Mouse (Mus musculus): ENCODE results near the gene Slc4a4. TPM values are rescaled to one million over a fixed set of nuclear protein-coding genes. Genes with fewer than 3 reads are reported as not detected.
A peak's percentile ranks its signal among the peaks of the same experiment; 100 is the strongest.

Gene Slc4a4
- polyA plus RNA-seq, 1 experiment from 2014 or later = 2.5 TPM

DNA sequence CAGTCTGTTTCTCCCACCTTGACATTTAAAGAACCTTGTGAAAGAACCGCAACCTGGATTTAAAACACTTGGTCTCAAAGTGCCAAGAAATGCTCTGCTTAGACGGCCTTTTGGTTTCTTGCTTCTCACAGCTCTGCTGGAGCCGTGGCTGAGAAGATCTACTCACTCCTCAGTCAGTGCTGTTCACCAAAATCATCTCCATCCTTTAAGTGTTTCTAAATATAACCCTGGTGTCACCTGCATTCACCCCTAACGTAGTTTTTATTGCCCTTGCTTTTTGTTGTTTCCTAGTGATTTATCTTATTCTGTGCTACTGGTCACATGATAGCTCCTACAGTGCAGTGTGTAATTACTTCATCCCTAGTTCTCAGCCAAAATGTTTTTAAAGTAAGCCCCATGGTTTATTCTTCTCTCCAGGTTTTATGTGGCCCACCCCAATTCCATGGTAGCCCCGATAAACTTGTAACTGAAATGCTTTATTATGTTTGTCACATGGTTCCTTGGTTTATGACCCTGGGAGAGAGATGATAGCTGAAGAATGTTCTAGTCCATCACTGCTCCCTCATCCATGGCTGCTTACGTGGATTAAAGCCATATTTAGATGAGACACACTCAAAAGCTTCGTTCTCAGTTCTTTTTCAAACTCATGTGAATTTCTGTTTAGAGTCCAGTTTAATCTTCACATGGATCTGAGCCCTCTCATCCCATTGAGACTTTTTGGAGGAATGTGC lies 323.5 kb downstream of the Slc4a4 start:
- Histone ChIP-seq H3K27me3 (ENCODE audit: insufficient read depth, poor library complexity, severe bottlenecking) (no peaks in the 10 kb centered on the region), H3K27ac (no peak overlapping the region), H3K4me1 (replicated peaks) (no peaks in the 10 kb centered on the region), H3K9me3 (no peaks in the 10 kb centered on the region), H3K36me3 (no peaks in the 10 kb centered on the region), H3K4me3 (no peak overlapping the region)
- DNase-seq (ENCODE audit: low spot score) = no peak
- 83% methylated on average over 7 of the region's 7 CpGs for WGBS

DNA sequence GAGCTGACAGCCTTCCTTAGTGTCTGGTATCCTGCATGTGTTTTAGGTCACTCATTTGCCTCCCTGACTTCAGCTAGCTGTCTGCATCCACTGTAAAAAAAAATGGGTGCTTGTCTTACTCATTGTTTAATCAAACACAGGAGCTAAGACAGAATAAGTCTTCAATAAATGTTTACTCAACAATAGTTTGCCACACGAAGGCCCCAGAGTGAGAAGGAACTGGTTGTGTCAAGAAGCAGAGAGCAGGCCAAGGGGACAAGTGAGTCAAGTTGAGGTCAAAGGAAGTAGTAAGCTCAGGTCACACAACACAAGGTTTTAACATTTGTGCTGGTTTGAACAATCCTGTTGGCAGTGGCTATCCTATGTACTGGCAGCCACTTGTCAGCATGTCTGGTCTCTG lies 324.4 kb downstream of the Slc4a4 start:
- Histone ChIP-seq H3K4me3 (no peak overlapping the region), H3K27ac (no peak overlapping the region), H3K4me1 (replicated peaks) (no peaks in the 10 kb centered on the region), H3K36me3 (no peaks in the 10 kb centered on the region), H3K9me3 (no peaks in the 10 kb centered on the region), H3K27me3 (ENCODE audit: insufficient read depth, poor library complexity, severe bottlenecking) (no peaks in the 10 kb centered on the region)
- DNase-seq (ENCODE audit: low spot score) = no peak
- WGBS = 82% methylated on average over 1 of the region's 1 CpGs

GRCm38 (mm10) chr5:89218222-89218621 lies 331.6 kb downstream of the Slc4a4 start:
- DNase-seq (ENCODE audit: low spot score) = no peak
- WGBS = 82% methylated on average over 8 of the region's 8 CpGs

DNA sequence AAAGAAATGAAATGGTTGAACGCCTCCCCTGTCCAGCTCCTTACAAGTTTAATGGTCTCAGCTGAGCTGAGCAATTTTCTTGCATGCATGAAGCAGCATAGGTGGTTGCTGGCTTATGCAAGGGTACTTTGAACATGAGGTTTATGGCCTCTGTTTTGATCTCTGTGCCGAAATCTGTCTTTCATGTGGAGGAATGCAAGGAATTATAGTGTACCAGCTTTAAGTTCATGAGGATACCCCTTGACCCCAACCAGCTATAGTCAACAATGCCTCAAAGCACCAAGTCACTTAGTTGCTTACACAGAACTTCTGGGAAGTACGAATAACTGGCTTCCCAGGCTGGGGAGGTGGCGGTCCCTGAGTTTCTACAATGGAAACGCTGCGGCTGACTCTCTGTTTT lies 332.1 kb downstream of the Slc4a4 start:
- no peaks in the 10 kb centered on the region for H3K9me3 ChIP-seq
- H3K36me3 ChIP-seq = no peaks in the 10 kb centered on the region
- no peak for DNase-seq (ENCODE audit: low spot score)
- H3K4me1 ChIP-seq (replicated peaks) = no peaks in the 10 kb centered on the region
- WGBS = 75% methylated on average over 6 of the region's 6 CpGs
- H3K27me3 ChIP-seq (ENCODE audit: insufficient read depth, poor library complexity, severe bottlenecking) = no peaks in the 10 kb centered on the region
- H3K27ac ChIP-seq = no peak overlapping the region
- no peak overlapping the region for H3K4me3 ChIP-seq

More at GRCm38 (mm10) chr5:89218222-89218621, 331.6 kb downstream of the Slc4a4 start:
- Histone ChIP-seq H3K27me3 (ENCODE audit: insufficient read depth, poor library complexity, severe bottlenecking) (no peaks in the 10 kb centered on the region), H3K36me3 (no peaks in the 10 kb centered on the region), H3K4me1 (replicated peaks) (no peaks in the 10 kb centered on the region), H3K4me3 (no peak overlapping the region), H3K9me3 (no peaks in the 10 kb centered on the region), H3K27ac (no peak overlapping the region)

DNA sequence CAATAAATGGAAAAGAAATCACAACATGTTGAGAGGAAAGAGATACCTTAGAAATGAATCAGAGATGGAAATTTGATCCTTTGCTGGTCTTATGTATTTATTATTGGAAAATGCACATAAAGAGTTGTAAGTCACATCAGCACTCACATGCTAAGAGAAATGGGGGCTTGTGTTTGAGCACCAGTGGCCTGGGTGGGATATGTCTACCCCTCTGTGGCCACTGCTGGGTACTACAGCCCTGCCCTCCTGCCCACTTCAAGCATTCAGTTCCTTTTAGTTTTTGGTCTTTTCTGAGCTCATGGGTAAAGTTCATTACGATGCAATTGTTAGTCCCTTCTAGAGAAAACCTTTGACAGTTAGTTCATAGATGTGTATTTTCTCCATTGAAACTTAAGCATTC lies 335.0 kb downstream of the Slc4a4 start:
- H3K36me3 ChIP-seq = no peaks in the 10 kb centered on the region
- no peak overlapping the region for H3K4me3 ChIP-seq
- H3K27me3 ChIP-seq (ENCODE audit: insufficient read depth, poor library complexity, severe bottlenecking) = no peaks in the 10 kb centered on the region
- H3K27ac ChIP-seq = no peak overlapping the region
- DNase-seq (ENCODE audit: low spot score) = peak; percentile 31
- 42% methylated on average over 1 of the region's 1 CpGs for WGBS
- no peaks in the 10 kb centered on the region for H3K9me3 ChIP-seq
- no peaks in the 10 kb centered on the region for H3K4me1 ChIP-seq (replicated peaks)

- Histone ChIP-seq H3K4me3 (no peak overlapping the region), H3K36me3 (no peaks in the 10 kb centered on the region), H3K4me1 (replicated peaks) (no peaks in the 10 kb centered on the region), H3K27ac (no peak overlapping the region), H3K27me3 (ENCODE audit: insufficient read depth, poor library complexity, severe bottlenecking) (no peaks in the 10 kb centered on the region), H3K9me3 (no peaks in the 10 kb centered on the region)
- WGBS = 71% methylated on average over 10 of the region's 10 CpGs
- no peak for DNase-seq (ENCODE audit: low spot score)
These were observed 336.6 kb downstream of the Slc4a4 start for GRCm38 (mm10) chr5:89223061-89223740.

- no peak for DNase-seq (ENCODE audit: low spot score)
- Histone ChIP-seq H3K36me3 (no peaks in the 10 kb centered on the region), H3K4me3 (no peak overlapping the region), H3K27me3 (ENCODE audit: insufficient read depth, poor library complexity, severe bottlenecking) (no peaks in the 10 kb centered on the region), H3K9me3 (no peaks in the 10 kb centered on the region), H3K27ac (no peak overlapping the region), H3K4me1 (replicated peaks) (no peaks in the 10 kb centered on the region)
- whole genome bisulfite sequencing = 82% methylated on average over 9 of the region's 9 CpGs
These were observed 337.2 kb downstream of the Slc4a4 start for GRCm38 (mm10) chr5:89223744-89224368.

DNA sequence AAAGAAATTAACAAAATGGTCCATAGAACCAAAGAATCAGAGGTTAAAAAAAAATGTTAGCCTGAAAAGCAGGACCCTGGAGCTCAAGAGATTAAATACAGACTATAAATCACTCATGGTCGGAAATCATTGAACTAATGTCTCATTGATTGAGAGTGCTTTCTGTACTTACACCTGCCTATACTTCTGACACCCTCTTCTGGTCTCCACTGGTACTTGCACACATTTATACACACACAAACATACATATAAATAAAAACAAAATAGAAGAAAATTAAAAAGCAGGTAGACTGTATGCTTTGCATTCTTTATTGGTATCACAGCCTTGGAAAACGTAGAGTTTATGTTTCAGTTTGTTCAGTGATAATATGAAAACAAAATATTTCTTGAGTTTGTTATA lies 341.3 kb downstream of the Slc4a4 start:
- Histone ChIP-seq H3K27ac (no peak overlapping the region), H3K4me3 (no peak overlapping the region), H3K4me1 (replicated peaks) (no peaks in the 10 kb centered on the region), H3K27me3 (ENCODE audit: insufficient read depth, poor library complexity, severe bottlenecking) (no peaks in the 10 kb centered on the region), H3K9me3 (no peaks in the 10 kb centered on the region), H3K36me3 (no peaks in the 10 kb centered on the region)
- 82% methylated on average over 2 of the region's 2 CpGs for WGBS
- no peak for DNase-seq (ENCODE audit: low spot score)

DNA sequence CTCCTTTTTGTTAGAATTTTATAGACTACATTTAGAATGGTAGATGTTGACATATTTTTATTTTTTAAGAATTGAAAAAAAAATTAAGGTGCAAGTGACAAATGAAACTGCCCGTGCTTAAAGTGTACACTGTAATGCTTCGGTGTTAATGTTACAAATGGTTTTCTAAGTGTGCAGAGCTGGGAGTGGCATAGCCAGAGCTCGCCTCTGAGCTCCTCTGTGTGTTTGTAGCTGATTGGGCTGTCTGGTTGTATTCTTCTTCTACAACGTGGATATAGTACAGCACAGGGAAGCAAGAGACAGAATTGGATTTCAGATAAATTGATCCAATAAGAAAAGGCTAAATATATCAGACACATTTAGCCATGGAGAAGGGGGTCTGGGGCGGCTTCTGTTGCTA lies 343.0 kb downstream of the Slc4a4 start:
- Histone ChIP-seq H3K4me1 (replicated peaks) (no peaks in the 10 kb centered on the region), H3K36me3 (no peaks in the 10 kb centered on the region), H3K9me3 (no peaks in the 10 kb centered on the region), H3K4me3 (no peak overlapping the region), H3K27ac (no peak overlapping the region), H3K27me3 (ENCODE audit: insufficient read depth, poor library complexity, severe bottlenecking) (no peaks in the 10 kb centered on the region)
- WGBS = 87% methylated on average over 5 of the region's 5 CpGs
- DNase-seq (ENCODE audit: low spot score) = no peak

- Histone ChIP-seq H3K4me1 (replicated peaks) (no peaks in the 10 kb centered on the region), H3K27ac (no peak overlapping the region), H3K36me3 (no peaks in the 10 kb centered on the region), H3K4me3 (no peak overlapping the region), H3K9me3 (no peaks in the 10 kb centered on the region), H3K27me3 (ENCODE audit: insufficient read depth, poor library complexity, severe bottlenecking) (no peaks in the 10 kb centered on the region)
- DNase-seq (ENCODE audit: low spot score) = no peak
- WGBS = 86% methylated on average over 7 of the region's 7 CpGs
These were observed 345.7 kb downstream of the Slc4a4 start for GRCm38 (mm10) chr5:89232313-89232712.

GRCm38 (mm10) chr5:89251806-89252205 lies 365.2 kb downstream of the Slc4a4 start:
- Histone ChIP-seq H3K36me3 (no peaks in the 10 kb centered on the region), H3K27ac (no peak overlapping the region), H3K27me3 (ENCODE audit: insufficient read depth, poor library complexity, severe bottlenecking) (no peaks in the 10 kb centered on the region), H3K9me3 (no peaks in the 10 kb centered on the region), H3K4me3 (no peak overlapping the region), H3K4me1 (replicated peaks) (no peaks in the 10 kb centered on the region)
- 83% methylated on average over 5 of the region's 5 CpGs for WGBS
- DNase-seq (ENCODE audit: low spot score) = no peak

DNA sequence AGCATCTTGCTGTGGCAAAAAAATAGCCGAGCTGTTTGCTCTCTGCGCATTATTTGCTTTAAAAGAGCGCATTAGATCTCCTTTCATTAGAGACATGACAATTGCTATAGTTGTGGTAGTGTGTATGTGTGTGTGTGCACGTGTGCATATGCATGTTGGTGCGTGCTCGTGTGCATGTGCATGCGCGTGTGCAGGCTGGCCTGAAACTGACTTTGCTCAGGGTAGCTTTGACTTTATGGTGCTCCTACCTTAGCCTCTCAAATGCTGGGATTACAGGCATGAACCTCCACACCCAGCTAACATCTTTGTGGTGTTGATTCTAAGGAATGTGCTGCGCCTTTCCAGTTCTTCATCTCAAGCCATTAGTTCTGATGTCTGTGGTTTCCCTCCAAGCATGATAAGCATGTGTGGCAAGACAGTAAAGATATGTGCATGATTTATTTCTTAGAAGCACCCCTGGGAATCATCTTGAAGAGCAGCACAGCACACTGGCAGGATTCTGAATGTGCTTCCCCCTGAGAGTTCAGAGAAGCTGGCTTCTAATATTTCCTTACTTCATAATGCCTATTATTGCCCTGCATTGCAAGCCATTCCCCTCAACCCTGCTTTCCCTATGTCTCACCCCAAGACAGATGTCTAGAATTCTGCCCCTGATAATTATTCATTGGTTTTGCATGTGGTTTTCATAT lies 373.3 kb downstream of the Slc4a4 start:
- Histone ChIP-seq H3K9me3 (no peaks in the 10 kb centered on the region), H3K27ac (no peak overlapping the region), H3K4me3 (no peak overlapping the region), H3K4me1 (replicated peaks) (no peaks in the 10 kb centered on the region), H3K36me3 (no peaks in the 10 kb centered on the region), H3K27me3 (ENCODE audit: insufficient read depth, poor library complexity, severe bottlenecking) (no peaks in the 10 kb centered on the region)
- DNase-seq (ENCODE audit: low spot score) = no peak
- WGBS = 93% methylated on average over 9 of the region's 9 CpGs

- no peaks in the 10 kb centered on the region for H3K9me3 ChIP-seq
- DNase-seq (ENCODE audit: low spot score) = no peak
- no peaks in the 10 kb centered on the region for H3K4me1 ChIP-seq (replicated peaks)
- 86% methylated on average over 2 of the region's 2 CpGs for WGBS
- H3K4me3 ChIP-seq = no peak overlapping the region
- H3K36me3 ChIP-seq = no peaks in the 10 kb centered on the region
- H3K27ac ChIP-seq = no peak overlapping the region
- H3K27me3 ChIP-seq (ENCODE audit: insufficient read depth, poor library complexity, severe bottlenecking) = no peaks in the 10 kb centered on the region
These were observed 390.4 kb downstream of the Slc4a4 start for GRCm38 (mm10) chr5:89277049-89277448.

All from hindbrain, embryonic 10.5 days (tissue).